Mouse (Mus musculus) small intestine, adult 2 months (tissue): ENCODE data around the gene Cend1.

Source experiments
- CTCF ChIP-seq: fragments of 200-500 bp; IDR thresholded peaks from 2 replicates; pipeline ENCODE4 v1.5.1; 2012; ENCODE audit warnings: low read depth, mild to moderate bottlenecking, control low read depth, inconsistent platforms, low read length, moderate library complexity, mixed read lengths; ENCODE audit not compliant: insufficient replicate concordance, insufficient read length; ENCODE audit errors: extremely low read depth
- POLR2A ChIP-seq: fragments of 200-500 bp; IDR thresholded peaks from 2 replicates; pipeline ENCODE4 v1.6.1; 2012; ENCODE audit warnings: low read depth, mild to moderate bottlenecking, control low read depth, inconsistent platforms, low read length, moderate library complexity

DNA sequence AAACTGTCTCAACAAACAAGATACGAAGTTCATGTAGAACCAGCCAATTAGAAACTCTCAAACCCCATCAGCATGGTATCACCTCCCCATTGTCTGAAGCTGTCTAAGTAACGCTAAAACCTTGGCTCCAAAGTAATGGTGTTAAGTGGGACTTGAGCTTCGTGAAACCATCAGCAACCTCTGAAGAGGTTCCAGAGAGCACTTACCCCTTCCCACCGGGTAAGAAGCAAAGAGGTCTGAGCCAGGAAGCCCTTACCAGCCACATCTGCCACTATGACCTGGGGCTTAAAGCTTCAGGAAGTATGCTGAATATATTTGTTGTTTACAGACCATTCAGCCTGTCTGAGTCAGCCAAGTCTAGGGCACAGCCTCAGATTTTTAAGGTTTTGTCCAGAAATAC lies 23.8 kb downstream of the Cend1 start:
- TF ChIP-seq CTCF, result no peak
- no peak for TF ChIP-seq POLR2A
